Mouse (Mus musculus): ENCODE measurements at regions not wholly inside any gene's neighbourhood (a gene's known extent, or its start where the extent isn't known, plus 50 kb on each side); places are given as distances from the start of the nearest gene placed in this dataset.

GRCm38 (mm10) chr8:11909146-11909545, 68.9 kb downstream of the Tex29 start:
- no peak for DNase-seq

DNA sequence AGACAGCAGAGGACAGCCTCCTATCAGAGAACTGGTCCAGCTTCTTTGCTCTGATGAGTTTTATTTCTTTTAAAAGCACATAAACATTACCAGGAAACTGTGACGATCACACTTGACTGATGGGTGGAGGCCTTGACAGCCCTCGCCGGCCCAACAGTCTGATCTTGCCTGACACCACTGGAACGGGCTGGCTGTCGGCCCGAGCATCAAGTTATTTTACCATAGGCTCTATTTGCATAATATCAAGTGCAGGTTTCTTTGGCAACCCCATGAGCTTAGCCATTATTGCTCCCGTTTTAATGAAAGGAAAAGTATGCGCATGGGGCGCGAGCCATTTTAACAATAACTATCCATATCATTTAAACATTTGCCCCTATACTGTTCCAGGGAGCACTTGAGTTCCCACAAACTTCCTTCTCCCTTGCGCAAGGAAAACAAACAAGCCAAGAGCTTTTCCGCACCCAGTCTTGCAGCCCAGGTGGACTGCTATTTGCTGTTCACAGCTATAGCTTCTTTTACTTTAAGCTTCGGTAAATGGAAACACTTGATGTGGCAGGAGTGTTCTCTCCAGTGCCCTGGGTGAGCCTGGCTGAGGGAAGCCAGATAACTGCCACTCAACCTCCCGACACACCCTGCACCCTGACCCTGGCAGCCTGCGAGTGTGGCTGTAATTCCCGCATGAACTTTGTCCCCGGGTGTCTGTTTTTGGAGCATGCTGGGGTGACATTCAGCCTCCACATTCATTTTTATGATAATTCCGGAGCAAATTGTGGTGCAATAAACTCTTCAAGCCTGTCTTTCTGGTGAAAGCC, 71.6 kb downstream of the Tex29 start:
- no peak for DNase-seq

DNA sequence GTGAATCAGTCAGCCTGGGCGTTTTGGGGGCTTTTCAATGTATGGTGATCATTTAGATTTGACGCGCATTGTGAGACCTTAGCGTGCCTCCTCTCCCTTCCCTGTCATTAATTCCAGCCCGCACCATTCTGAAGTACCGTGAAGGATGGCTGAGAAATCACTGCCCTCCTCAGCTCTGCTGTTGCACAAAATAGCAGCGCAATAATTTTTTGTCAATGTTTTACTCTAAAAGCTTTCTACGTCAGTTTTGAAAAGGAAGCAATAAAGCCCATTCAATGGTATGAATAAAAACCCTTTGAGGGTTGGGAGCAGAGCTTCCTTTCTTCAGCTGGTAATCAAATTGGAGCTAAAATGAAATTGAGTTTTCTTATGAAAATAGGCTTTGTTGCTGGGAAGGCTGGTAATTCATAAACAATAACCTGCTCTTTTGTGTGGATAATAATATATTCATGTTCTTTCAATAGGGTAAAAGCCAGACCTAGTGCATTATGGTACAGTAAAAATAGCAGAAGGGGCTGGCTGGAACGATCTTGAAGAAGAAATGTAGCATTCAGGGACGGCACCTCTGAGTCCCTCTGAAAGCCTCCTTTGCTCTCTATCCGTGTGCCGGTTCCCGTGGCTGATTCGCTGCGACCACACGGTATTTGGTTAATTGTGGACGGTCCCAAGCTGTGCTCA, 72.3 kb downstream of the Tex29 start:
- DNase-seq, result no peak

DNA sequence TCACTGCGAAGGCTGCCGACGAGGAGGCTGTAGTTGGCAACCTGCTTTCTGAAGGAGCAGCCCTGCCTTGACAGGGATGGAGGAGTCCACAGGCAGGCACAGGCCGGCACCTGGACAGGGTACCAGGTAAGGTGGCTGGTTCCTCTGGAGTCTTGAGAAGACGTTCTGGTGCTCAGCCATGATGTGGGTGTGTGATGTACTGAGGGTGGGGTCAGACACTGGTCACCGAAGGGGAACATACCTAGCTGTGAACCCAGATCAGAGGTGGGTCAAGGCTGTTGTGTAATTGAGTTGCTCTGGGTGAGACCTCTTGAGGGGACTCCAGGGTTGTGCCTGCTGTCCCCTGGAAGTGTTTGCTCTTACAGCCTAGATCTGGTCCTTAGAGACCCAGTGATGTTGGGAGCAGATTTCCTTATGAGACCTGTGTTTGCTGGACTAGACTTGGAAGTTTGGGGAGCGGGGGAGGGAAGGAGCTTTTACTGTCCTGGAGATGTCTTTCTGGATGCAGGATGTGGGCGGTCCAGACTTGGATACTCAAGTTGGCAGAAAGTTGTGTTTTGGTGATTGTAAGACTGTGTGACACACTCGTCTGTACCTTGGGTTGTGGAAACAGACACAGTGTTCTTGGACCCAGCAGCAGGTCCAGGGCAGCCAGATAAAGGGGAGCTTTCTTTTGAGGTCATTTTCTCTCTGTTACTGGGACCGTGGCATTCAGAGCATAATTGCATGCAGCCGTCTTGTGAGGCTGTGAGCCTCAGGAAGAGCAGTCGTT, 73.0 kb downstream of the Tex29 start:
- no peak for DNase-seq

GRCm38 (mm10) chr8:11914131-11914530, 73.9 kb downstream of the Tex29 start:
- DNase-seq, result no peak

GRCm38 (mm10) chr8:11914681-11915474, 74.6 kb downstream of the Tex29 start:
- no peak for DNase-seq

- DNase-seq, result no peak
Measured at GRCm38 (mm10) chr8:11915721-11916120, 75.4 kb downstream of the Tex29 start.

DNA sequence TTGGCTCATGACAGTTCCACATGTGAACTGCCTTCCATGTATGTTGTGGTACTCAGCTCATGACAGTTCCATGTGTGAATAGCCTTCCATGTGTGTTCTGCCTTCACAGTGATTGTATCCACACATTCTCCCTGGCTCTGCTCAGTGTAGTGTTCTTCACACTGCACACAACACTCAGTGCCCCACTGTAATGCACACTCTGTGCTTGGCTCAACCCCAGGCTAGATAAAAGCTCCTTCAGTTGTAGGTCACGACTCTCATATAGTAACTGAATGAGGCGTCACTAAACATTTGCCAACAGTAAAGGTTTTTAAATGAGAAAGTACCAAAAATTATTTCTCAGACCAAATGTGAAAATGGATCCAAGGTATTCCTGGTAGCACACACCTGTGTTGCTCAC, 79.6 kb downstream of the Tex29 start:
- no peak for DNase-seq

DNA sequence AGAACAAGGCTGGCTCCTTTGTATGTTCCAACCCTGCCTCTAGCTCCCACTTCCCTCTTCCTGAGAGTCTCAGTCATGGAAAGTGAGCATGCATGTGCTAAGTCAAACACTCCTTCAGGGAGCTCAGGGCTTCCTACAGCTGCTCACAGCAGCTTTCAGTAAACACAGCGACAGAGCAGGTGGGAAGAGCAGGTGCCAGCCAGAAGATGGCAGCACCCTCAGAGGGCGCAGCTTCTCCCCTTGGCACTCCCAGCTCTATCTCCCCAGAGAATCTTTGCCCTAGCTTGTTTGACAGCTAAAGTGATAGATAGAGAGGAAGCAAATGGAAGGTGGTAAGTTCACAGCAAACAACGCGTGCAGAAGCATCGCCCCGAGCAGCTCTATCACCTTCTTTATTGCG, 82.8 kb downstream of the Tex29 start:
- DNase-seq, result no peak

GRCm38 (mm10) chr8:11924165-11924564, 83.9 kb downstream of the Tex29 start:
- peak; percentile 78 to 82 for DNase-seq

- peak; percentile 49 to 61 for DNase-seq
Measured at GRCm38 (mm10) chr8:11942892-11943332, 102.6 kb downstream of the Tex29 start.

- no peak for DNase-seq
Measured at GRCm38 (mm10) chr8:11947766-11948165, 107.5 kb downstream of the Tex29 start.

DNA sequence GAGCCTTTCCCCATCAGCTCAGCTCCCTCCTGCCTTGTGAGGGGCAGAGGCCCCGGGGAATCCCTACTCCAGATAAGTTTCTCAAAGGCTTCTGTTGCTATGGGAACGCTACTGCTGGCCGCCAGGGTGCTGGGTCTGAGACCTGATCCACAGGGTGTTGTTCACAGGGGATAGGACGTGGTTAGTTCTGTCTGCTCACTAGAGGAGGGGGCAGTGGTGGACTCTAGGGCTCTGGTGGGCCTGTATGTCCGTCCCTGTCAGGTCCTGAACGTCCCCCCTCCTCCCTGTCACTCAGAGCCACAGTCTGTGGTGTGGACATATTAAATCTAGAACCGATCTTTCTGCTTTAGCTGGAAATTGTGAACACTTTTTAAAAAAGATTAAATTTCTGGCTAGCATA, 116.0 kb downstream of the Tex29 start:
- DNase-seq, result no peak

DNA sequence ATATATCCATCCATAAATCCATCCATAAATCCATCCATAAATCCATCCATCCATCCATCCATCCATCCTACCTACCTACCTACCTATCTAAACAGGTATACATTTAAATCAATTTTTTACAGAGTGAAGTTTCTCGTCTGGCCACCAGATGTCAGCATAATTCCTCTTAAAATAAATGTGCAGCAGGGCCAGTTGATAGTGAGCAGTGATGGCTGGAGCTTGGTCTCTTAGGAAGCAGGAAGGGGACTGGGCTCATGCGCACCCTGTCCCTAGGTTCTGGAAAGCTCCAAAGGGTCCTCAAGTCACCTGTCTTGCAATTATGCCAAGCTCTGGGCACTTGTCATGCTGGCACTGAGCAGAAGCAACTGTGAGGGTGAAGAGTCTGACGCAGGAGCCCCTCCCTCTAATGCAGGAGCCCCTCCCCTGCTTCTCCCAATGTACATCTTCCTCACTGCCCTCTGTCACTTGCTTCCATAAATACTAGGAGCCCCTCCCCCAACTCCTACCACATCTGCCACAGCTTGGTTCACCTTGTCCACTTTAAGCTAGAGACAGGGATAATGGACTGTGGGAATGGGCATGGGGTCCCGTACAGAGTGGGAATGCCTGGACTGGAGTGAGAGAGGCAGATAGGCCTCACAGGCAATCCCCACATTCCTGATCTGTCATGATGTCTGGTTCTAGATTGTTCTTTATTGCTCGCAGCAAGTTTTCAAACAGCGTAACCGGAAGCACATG, 116.9 kb downstream of the Tex29 start:
- DNase-seq, result peak; percentile 31 to 57

DNA sequence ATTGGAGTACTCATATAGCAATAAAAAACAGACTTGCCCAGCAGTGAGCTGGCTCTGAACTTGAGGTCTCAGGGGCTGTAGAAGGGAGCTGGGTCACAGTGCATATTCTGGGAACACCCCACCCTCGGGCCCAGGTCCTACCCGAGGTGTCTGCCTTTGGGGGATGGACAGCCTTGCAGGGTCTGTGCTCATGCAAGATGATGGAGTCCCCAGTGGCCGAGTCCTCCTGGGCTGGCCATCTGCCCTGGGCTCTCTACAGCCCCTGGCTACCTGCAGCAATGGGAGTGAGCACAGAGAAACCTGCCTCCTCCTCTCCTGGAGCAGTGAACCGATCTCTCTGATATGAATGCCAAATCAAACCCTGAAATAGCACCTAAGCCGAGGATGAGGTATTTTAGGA, 117.9 kb downstream of the Tex29 start:
- DNase-seq, result no peak

- DNase-seq, result no peak
Measured at GRCm38 (mm10) chr8:11959466-11959865, 119.2 kb downstream of the Tex29 start.

DNA sequence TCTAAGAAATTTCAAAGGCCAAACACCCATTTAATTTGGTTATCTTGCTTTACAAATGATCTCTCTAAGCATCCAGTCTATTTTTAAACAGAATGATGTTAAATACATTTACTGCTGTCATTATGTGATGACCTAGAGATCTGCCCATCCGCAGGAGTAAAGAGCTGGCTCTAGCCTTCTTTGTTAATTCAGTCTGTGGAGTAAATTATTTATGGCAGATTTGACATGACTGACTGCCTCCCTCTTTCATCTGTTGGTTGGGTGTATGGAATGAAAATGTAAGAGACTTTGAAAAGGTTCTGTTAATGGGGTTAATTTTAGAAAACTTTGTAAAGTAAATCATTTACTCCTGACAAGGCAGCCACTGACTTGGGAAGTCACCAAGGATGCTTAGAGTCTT, 123.3 kb downstream of the Tex29 start:
- no peak for DNase-seq

DNA sequence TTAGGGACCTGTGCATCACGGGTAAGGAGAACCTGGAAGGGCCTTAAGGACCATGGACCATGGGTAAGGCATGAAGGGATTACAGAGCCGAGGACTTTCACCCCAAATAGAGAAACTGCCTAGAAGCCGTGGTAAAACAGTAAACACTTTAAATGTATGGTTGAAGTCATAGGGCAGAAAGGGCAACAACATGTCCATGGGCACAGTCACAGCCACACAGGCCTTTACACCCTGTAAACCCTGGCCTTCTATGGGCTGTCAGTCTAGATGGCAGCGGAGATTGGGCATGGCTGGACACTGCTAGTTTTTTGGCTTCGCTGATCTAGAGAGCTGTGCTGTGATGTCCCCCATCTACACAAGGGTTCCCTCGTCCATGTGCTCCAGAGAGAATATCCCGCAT, 127.4 kb downstream of the Tex29 start:
- no peak for DNase-seq

DNA sequence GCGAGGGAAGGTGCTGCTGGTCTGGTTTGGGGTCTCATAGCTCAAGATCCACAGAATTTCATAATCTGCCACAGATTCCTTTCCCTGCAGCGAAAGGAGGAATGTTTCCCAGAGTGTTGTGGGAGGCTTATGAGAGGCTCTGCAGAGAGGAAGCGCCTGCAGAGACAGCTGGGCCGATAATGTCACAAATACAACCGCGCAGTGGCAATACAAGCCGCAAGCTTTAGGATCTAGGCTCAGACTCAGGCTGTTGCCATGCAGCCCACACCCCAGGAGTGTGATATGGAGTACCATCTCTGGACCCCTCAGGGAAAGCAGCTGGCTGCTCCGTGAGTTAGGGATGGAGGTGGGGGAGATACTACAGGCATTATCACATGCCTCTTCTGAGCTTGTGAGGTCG, 130.2 kb downstream of the Tex29 start:
- DNase-seq, result no peak

- DNase-seq, result no peak
Measured at GRCm38 (mm10) chr8:11973436-11973835, 133.2 kb downstream of the Tex29 start.

DNA sequence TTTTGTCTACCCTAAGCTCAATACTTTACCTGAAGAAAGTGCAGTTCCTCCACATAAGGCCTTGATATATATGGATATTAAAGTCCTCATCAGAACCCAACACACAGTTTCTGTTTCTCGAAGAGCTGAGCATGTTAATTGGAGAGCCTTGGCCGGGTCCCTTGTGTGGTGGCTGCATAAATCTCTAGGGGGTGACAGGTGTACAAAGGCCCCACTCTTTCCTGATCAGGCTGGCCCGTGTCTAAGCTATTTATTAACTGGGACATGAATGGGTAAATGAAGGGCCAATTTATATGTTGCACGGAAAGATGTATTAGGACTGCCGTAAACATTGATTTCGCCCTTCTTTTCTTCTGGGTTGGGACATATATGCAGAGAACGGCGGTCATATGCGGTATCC, 136.8 kb downstream of the Tex29 start:
- DNase-seq, result no peak

DNA sequence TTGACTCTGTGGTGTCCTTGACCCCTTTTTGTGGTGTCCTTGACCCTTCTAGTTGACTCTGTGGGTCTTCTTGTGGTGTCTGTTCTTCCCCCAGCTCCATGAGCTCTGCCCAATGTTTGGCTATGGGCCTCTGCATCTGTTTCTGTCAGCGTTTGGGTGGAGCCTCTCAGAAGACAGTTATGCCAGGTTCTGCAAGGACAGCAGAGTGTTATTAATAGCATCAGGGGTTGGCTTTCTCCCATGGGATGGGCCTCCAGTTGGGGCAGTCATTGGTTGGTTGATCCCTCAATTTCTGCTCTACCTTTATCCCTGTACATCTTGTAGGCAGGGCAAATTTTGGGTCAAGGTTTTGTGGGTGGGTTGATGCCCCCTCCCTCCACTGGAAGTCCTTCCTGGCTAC, 138.8 kb downstream of the Tex29 start:
- no peak for DNase-seq
